Mouse (Mus musculus): ENCODE data around the gene Zfp574. TPM values are rescaled to one million over a fixed set of nuclear protein-coding genes. Genes with fewer than 3 reads are reported as not detected.
A peak's percentile ranks its signal among the peaks of the same experiment; 100 is the strongest.

Gene Zfp574
- total and polyA plus RNA-seq, 3 experiments = 9.2 to 12.6 (median 10.3) TPM

- TF ChIP-seq CTCF (IDR thresholded peaks at IDR 0.05) = no peak
- TF ChIP-seq EP300 (IDR thresholded peaks at IDR 0.05; ENCODE audit: insufficient read depth, low read depth, low read length) = no peak
- TF ChIP-seq POLR2A (IDR thresholded peaks at IDR 0.05; ENCODE audit: insufficient read depth, low read depth, low read length) = no peak
- no peak overlapping the region for H3K27ac ChIP-seq
- H3K4me1 ChIP-seq (ENCODE audit: control insufficient read depth, insufficient read depth, low read length) = no peaks in the 10 kb centered on the region
- H3K79me2 ChIP-seq (replicated peaks; ENCODE audit: control insufficient read depth, insufficient read depth, low read length) = no peaks in the 10 kb centered on the region
- H3K4me3 ChIP-seq = no peak overlapping the region
- intact Hi-C loops (cut with DNase I) = no loop called here
- H3K27me3 ChIP-seq (ENCODE audit: control insufficient read depth, insufficient read depth, low read length) = no peaks in the 10 kb centered on the region
- 93% methylated on average over 3 of the region's 3 CpGs for WGBS
- H3K9ac ChIP-seq (ENCODE audit: low read depth, low read length) = no peak overlapping the region
- no peak for DNase-seq
- H3K36me3 ChIP-seq (ENCODE audit: control insufficient read depth, insufficient read depth, low read length) = no peaks in the 10 kb centered on the region
Measured at GRCm38 (mm10) chr7:25052587-25052986, 19.8 kb upstream of the Zfp574 start.

DNA sequence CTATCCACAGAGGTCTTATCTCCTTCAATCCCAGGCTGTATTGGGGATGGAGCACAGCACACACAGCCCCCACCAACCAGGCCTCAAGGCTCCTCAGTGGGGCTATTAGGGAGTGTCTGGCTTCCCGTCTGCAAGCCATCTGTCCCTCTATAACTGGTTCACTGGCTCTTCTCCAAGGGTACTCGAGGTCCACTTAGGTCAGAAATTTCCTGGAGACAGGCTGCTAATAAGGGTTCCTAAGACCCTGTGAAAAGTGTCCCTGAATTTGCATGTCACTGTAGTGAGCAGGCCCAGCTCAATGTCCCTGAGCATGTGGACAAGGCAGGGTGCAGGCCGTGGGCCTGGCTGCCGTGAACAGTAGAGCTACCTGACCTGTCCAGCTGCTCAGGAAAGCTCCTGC is 15.4 kb upstream of the Zfp574 start:
- Histone ChIP-seq H3K79me2 (replicated peaks; ENCODE audit: control insufficient read depth, insufficient read depth, low read length) (no peaks in the 10 kb centered on the region), H3K4me1 (ENCODE audit: control insufficient read depth, insufficient read depth, low read length) (no peaks in the 10 kb centered on the region), H3K4me3 (no peak overlapping the region), H3K27ac (no peak overlapping the region), H3K36me3 (ENCODE audit: control insufficient read depth, insufficient read depth, low read length) (no peaks in the 10 kb centered on the region), H3K27me3 (ENCODE audit: control insufficient read depth, insufficient read depth, low read length) (no peaks in the 10 kb centered on the region), H3K9ac (ENCODE audit: low read depth, low read length) (no peak overlapping the region)
- WGBS = 44% methylated on average over 4 of the region's 4 CpGs
- TF ChIP-seq CTCF (IDR thresholded peaks at IDR 0.05) = no peak
- TF ChIP-seq POLR2A (IDR thresholded peaks at IDR 0.05; ENCODE audit: insufficient read depth, low read depth, low read length) = no peak
- TF ChIP-seq EP300 (IDR thresholded peaks at IDR 0.05; ENCODE audit: insufficient read depth, low read depth, low read length) = no peak
- no peak for DNase-seq
- intact Hi-C loops (cut with DNase I) = no loop called here

DNA sequence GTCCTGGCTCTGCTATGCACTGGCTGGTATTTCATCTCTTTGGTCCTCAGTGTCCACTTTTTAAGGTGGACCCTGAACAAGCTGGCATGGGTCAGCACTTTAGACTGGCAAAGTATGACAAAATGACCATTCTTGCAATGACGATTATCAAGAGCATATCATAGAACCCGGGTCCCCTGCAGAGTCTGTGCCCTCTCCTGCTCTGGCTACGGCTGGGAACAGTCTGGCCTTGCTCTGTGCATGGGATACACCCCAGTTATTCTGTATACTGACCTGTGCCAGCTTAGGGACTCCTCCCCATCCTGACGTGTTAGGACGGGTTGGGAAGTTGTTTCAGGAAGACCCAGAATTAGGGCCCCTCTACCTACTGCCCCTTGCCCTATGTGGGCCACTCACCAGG is 14.5 kb upstream of the Zfp574 start:
- H3K27me3 ChIP-seq (ENCODE audit: control insufficient read depth, insufficient read depth, low read length) = no peaks in the 10 kb centered on the region
- no peaks in the 10 kb centered on the region for H3K36me3 ChIP-seq (ENCODE audit: control insufficient read depth, insufficient read depth, low read length)
- H3K4me1 ChIP-seq (ENCODE audit: control insufficient read depth, insufficient read depth, low read length) = no peaks in the 10 kb centered on the region
- H3K4me3 ChIP-seq = no peak overlapping the region
- H3K27ac ChIP-seq = no peak overlapping the region
- TF ChIP-seq POLR2A (IDR thresholded peaks at IDR 0.05; ENCODE audit: insufficient read depth, low read depth, low read length) (no peak), EP300 (IDR thresholded peaks at IDR 0.05; ENCODE audit: insufficient read depth, low read depth, low read length) (no peak), CTCF (IDR thresholded peaks at IDR 0.05) (no peak)
- intact Hi-C loops (cut with DNase I) = no loop called here
- H3K9ac ChIP-seq (ENCODE audit: low read depth, low read length) = no peak overlapping the region
- H3K79me2 ChIP-seq (replicated peaks; ENCODE audit: control insufficient read depth, insufficient read depth, low read length) = no peaks in the 10 kb centered on the region
- 92% methylated on average over 5 of the region's 5 CpGs for WGBS
- no peak for DNase-seq

DNA sequence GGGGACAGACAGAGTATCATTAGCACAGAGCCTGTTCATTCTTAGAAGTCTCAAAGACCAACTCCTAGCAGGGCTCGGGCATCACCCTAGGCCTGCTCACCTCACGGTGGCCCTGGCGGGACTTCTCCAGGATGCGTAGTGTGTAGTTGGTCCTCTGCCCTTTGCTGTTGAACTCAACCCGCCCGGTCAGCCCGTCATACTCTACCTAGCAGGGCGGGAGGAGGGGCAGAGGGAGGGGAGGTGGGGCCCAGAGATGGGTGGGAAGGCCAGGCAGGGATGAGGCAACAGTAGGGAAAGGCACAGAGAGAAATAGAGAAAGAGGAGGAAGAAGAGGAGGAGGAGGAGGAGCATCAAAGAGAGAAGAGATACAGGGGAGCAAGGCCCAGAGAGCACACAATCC is 14.0 kb upstream of the Zfp574 start:
- H3K27me3 ChIP-seq (ENCODE audit: control insufficient read depth, insufficient read depth, low read length) = no peaks in the 10 kb centered on the region
- TF ChIP-seq POLR2A (IDR thresholded peaks at IDR 0.05; ENCODE audit: insufficient read depth, low read depth, low read length) = no peak
- TF ChIP-seq EP300 (IDR thresholded peaks at IDR 0.05; ENCODE audit: insufficient read depth, low read depth, low read length) = no peak
- TF ChIP-seq CTCF (IDR thresholded peaks at IDR 0.05) = no peak
- WGBS = 91% methylated on average over 8 of the region's 8 CpGs
- H3K9ac ChIP-seq (ENCODE audit: low read depth, low read length) = no peak overlapping the region
- H3K36me3 ChIP-seq (ENCODE audit: control insufficient read depth, insufficient read depth, low read length) = no peaks in the 10 kb centered on the region
- H3K4me1 ChIP-seq (ENCODE audit: control insufficient read depth, insufficient read depth, low read length) = no peaks in the 10 kb centered on the region
- H3K27ac ChIP-seq = no peak overlapping the region
- DNase-seq = no peak
- H3K4me3 ChIP-seq = no peak overlapping the region
- H3K79me2 ChIP-seq (replicated peaks; ENCODE audit: control insufficient read depth, insufficient read depth, low read length) = no peaks in the 10 kb centered on the region
- intact Hi-C loops (cut with DNase I) = no loop called here

GRCm38 (mm10) chr7:25058836-25059235 is 13.5 kb upstream of the Zfp574 start:
- Histone ChIP-seq H3K4me3 (no peak overlapping the region), H3K27ac (no peak overlapping the region), H3K27me3 (ENCODE audit: control insufficient read depth, insufficient read depth, low read length) (no peaks in the 10 kb centered on the region), H3K79me2 (replicated peaks; ENCODE audit: control insufficient read depth, insufficient read depth, low read length) (no peaks in the 10 kb centered on the region), H3K4me1 (ENCODE audit: control insufficient read depth, insufficient read depth, low read length) (no peaks in the 10 kb centered on the region), H3K9ac (ENCODE audit: low read depth, low read length) (no peak overlapping the region), H3K36me3 (ENCODE audit: control insufficient read depth, insufficient read depth, low read length) (no peaks in the 10 kb centered on the region)
- 50% methylated on average over 14 of the region's 14 CpGs for WGBS
- peak; percentile 19 to 37 for DNase-seq
- intact Hi-C loops (cut with DNase I) = no loop called here
- no peak for TF ChIP-seq EP300 (IDR thresholded peaks at IDR 0.05; ENCODE audit: insufficient read depth, low read depth, low read length)
- no peak for TF ChIP-seq POLR2A (IDR thresholded peaks at IDR 0.05; ENCODE audit: insufficient read depth, low read depth, low read length)
- TF ChIP-seq CTCF (IDR thresholded peaks at IDR 0.05) = no peak

GRCm38 (mm10) chr7:25063346-25063745 is 9.0 kb upstream of the Zfp574 start:
- intact Hi-C loops (cut with DNase I) = no loop called here
- H3K4me3 ChIP-seq = no peak overlapping the region
- H3K27me3 ChIP-seq (ENCODE audit: control insufficient read depth, insufficient read depth, low read length) = no peaks in the 10 kb centered on the region
- H3K36me3 ChIP-seq (ENCODE audit: control insufficient read depth, insufficient read depth, low read length) = no peaks in the 10 kb centered on the region
- no peak overlapping the region for H3K27ac ChIP-seq
- 94% methylated on average over 6 of the region's 6 CpGs for WGBS
- DNase-seq = no peak
- no peaks in the 10 kb centered on the region for H3K4me1 ChIP-seq (ENCODE audit: control insufficient read depth, insufficient read depth, low read length)
- TF ChIP-seq EP300 (IDR thresholded peaks at IDR 0.05; ENCODE audit: insufficient read depth, low read depth, low read length) (no peak), CTCF (IDR thresholded peaks at IDR 0.05) (no peak), POLR2A (IDR thresholded peaks at IDR 0.05; ENCODE audit: insufficient read depth, low read depth, low read length) (no peak)
- no peak overlapping the region for H3K9ac ChIP-seq (ENCODE audit: low read depth, low read length)
- no peaks in the 10 kb centered on the region for H3K79me2 ChIP-seq (replicated peaks; ENCODE audit: control insufficient read depth, insufficient read depth, low read length)

Data from heart, adult 2 months (tissue).